Mouse (Mus musculus): ENCODE data around the gene Fads3.

GRCm38 (mm10) chr19:10067701-10068100, 26.3 kb downstream of the Fads3 start:
- TF ChIP-seq POLR2A (IDR thresholded peaks at IDR 0.05; ENCODE audit: extremely low read depth, insufficient read depth, low read length) (no peak), CTCF (IDR thresholded peaks at IDR 0.05; ENCODE audit: low read depth, low read length) (no peak)

All from liver, adult 2 months (tissue).